Mouse (Mus musculus) skeletal muscle tissue, adult 2 months (tissue): ENCODE measurements around the gene Nfic.

Experiments used
- DNase-seq: peaks from one replicate; pipeline ENCODE4 v3.0.0-alpha.2; 2012; ENCODE audit warnings: low read depth, low spot score

Nfic gene

DNA sequence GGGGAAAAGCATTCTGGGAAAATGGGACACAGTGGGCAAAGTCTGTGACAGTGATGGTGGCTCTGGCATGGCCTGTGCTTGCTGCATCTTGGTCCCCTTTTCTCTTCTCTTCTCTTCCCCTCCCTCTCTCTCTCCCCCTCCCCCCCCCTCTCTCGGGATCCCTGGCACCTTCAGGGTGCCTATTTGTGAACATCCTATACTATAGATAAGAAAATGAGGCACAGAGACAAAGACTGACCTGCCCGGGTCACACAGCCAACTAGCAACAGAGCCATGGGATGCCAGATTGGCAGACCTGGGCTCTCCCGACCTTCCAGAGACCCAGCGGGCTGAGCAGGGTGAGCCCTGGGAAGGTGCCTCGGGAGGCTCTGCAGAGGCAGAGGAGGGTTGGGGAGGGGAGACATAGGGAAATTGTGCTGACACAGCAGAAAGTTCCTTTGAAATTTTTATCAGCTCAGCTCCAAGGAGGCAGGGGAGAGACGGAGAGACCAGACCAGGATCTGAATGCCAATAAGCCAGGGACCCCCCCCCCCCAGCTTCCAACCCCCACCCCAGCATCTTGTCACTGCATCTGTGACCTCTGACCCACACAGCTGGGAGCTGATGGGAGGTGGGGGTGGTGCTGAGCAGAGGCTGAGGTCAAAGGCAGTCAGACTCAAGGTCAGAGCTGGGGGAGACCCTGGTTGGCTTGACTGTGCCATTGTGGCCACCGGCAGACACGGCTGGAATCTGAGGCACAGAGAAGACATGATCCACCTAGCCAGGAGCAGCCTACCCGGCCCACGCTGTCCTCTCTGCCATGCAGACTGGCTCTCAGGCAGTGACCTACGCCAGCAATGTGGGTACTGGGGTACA lies 37.0 kb downstream of the Nfic start:
- no peak for DNase-seq

- no peak for DNase-seq
Measured at GRCm38 (mm10) chr10:81417227-81418215, 37.9 kb downstream of the Nfic start.

DNA sequence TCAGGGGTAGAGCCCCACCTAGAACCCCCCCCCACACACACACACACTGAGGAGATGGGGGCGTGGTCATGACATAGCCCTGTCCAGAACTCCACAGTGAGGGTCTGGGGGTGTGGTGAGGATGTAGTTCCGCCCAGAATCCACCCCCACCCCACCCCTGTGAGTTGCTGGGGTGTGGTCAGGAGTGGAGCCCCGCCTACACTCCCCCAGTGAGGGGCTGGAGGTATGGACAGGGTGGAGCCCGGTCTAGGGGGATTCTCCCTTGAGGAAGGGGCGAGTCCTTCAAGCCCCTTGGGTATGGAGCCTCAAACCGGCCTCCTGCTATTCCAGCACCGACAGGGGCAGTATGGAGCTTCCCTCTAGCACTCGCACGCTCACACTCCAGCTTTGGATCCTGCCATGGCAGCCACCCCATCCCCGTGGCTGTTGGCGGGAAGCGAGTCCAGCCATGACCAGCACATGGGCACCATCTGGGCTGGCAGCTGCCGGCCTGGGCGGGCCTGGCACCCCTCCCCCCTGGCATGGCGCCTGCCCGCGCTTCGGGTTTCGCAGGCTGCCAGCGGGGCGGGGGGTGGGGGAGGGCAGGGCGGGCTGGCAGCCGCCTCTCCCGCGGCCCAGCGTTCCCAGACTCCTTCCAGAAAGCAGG lies 38.7 kb downstream of the Nfic start:
- peak; percentile 97 for DNase-seq

DNA sequence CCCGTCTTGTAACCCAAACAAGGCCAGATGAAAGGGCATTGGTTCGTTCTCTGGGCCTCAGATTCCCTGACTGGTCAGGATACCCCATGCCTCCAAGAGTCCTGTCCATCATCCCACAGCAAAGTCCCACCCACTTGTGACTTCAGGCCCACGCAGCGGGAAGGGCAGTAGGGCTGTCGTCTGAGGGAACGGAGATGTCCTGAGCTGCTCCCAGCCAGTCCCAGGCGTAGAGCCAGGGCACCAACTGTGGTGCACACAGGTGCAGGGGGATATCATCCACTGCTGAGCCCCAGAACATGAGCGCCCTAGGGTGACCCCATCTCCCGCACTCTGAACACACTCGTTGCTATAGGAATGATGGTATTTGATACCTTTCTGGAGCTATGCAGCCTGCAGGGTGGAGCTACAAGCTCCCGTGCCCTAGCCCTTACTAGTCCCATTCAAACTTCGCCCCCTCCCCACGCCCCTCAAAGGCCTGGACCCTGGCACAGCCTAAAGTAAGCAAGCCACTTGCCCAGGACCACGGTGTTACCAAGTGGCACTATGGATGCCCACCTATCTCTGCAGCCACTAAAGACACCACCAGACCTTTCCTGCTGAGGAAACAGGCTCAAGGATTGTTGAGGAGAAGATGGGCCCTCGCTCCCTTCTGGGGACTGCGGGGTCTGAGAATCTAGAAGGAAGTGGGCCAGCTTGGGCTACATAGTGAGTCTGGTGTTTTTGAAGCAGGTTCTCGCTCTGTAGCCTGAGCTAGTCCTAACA lies 39.7 kb downstream of the Nfic start:
- peak; percentile 98 for DNase-seq

DNA sequence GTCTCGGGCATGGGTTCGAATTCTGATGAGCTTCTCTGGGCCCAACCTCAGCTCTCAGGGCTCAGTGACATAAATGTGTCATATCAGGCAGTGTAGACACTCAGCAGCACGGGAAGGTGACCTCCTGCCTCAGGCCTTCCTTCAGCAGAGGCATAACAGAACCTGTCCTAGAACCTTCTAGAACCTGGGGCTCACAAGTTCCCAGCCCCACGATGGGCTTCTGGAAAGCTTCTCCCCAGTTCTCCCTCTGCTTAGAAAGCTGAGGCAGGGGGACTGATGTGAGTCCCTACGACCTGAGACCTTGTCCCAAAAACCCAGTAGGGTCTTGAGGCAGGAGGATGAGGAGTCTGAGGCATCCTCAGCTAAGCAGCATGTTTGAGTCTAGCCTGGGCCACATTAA lies 40.3 kb downstream of the Nfic start:
- DNase-seq, result no peak

DNA sequence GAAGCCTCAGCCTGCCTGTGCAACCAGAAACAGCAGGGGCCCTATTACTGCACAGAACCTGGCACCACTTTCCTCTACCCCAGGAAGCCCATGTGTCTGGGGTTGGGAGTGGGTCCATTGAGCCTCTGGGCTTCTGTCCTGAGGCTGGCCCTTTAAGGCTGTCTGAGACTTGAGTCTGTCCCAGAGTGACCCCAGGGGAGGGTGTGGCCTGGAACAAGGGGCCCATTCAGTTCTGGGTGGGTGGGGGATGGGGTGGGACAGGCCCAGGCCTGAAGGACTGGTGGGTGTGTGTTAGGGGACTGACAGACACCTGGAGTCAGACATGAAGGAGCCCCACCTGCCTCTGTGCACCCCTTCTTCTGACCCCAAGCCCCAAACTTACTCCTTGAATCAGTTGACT lies 40.8 kb downstream of the Nfic start:
- DNase-seq, result peak; percentile 90

- peak; percentile 96 for DNase-seq
Measured at GRCm38 (mm10) chr10:81413310-81414261, 41.8 kb downstream of the Nfic start.

DNA sequence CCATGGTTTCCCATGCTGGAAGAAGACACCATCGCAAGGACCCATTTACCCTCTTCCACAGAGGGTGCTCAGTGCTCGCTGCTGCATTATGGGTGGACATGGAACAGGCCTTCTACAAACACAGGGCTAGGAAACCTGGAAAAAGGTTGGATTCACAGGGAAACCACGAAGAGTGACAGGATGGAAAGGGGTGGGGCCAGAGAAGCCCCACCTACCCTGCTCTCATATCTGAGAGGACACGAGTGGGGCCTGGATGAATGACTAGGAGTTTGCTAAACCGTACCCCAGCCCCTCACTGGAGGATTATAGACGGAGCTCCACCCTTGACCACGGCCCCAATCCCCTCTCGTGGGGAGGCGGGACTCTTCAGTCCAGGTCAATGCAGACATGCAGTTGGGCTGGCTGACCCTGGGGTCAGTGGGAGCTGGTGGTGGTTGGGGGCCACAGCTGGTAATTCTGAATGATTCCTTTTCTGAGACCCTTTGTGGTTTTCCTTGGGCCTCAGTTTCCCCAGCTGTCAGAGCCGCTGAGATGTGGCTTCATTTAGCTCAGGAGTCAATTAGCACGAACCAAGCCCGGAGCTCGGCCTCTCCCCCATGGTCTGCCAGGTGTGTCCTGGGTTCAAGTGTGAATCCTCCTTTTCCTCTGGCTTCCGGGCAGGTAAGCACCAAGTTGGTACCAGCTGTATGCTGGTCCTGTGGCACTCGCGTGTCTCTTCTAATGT lies 42.7 kb downstream of the Nfic start:
- no peak for DNase-seq

- peak; percentile 98 for DNase-seq
Measured at GRCm38 (mm10) chr10:81411471-81412400, 43.7 kb downstream of the Nfic start.

GRCm38 (mm10) chr10:81410981-81411380 lies 44.5 kb downstream of the Nfic start:
- DNase-seq, result no peak

DNA sequence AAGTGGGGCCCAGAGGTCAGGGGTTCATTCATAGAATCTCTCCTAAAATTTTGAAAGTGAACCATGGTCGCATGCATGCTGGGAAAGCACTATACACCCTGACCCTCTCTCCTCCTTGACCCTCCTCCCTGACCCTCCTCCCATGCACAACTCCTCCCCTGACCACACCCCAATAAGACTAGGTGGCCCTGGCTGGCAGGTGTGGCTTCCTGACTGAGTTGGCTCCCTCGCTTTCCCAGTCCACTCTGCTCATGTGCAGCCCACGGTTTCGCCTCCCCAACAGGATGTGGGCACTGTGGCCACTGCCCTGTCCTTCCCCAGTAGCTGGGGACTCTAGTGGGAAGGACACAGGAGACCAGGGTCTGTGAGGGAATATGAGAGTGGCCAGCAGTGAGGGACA lies 45.1 kb downstream of the Nfic start:
- DNase-seq, result no peak

DNA sequence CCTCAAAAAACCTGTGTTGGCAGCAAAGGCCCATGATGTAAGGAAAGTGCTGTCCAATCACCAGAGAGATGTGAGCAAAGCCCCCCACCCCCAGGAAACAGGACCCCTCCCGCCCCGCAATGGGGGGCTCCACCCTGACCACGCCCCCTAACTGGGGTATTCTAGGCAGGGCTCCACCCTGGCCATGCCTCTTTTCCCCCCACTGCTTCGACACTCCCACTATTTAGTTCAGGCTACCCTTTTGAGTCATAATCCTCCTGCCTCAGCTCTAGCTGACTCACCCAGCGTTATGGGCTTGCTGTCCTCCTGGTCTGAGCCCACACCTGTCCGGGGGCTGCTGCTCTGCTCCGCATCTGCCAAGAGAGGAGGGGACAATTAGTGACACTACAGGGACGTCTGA lies 46.1 kb downstream of the Nfic start:
- DNase-seq, result no peak

- DNase-seq, result peak; percentile 91
Measured at GRCm38 (mm10) chr10:81408871-81409291, 46.6 kb downstream of the Nfic start.

GRCm38 (mm10) chr10:81408424-81408729 lies 47.1 kb downstream of the Nfic start:
- no peak for DNase-seq

GRCm38 (mm10) chr10:81407539-81408423 lies 47.7 kb downstream of the Nfic start:
- DNase-seq, result peak; percentile 90

- DNase-seq, result no peak
Measured at GRCm38 (mm10) chr10:81406504-81407440, 48.7 kb downstream of the Nfic start.
